Mouse (Mus musculus) urinary bladder, postnatal 4 days (tissue): ENCODE results near the gene Ccdc191.
A peak's percentile ranks its signal among the peaks of the same experiment; 100 is the strongest.

Experiments
- DNase-seq, 2 experiments: peaks; one replicate each; pipeline ENCODE4 v3.0.0; 2021 to 2022; ENCODE audit warnings: low spot score in 2 of 2

Gene Ccdc191

DNA sequence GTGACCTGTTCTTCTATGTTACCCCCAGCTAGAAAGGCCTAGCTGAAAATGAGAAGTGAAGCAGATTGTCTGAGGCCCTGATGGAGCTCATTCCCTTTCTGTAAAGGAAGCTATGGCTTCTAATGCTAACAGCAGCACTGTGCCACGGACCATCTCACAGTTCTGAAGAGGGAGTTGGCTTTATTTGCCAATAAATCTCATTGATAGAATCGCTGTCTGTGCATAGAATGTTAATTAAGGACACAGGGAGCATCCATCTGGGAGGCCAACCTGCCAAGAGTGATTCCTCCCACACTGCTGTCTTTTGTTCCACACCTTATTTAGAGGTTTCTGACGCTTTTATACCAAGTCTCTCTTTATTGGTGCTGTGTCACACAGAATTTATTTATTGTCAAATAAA is 41.9 kb downstream of the Ccdc191 start:
- no peak for DNase-seq

DNA sequence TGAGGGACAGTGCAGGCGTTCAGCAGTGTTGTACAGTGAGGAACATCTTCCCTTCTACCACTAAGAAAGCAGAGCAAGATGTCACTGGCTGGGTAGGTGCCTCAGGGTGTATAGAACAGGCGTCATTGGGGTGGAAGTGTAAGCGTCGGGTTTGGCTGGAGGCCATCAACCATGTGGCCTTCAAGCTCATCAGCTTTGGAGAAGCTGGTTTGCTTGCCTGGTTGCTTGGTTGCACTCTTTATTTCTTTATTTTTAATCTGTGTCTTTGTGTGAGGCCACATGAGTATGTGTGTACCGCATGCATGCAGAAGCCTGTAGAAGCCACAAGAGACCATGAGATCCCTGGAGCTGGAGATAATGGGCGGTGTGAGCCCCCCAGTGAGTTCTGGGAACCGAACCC is 42.7 kb downstream of the Ccdc191 start:
- DNase-seq = no peak

DNA sequence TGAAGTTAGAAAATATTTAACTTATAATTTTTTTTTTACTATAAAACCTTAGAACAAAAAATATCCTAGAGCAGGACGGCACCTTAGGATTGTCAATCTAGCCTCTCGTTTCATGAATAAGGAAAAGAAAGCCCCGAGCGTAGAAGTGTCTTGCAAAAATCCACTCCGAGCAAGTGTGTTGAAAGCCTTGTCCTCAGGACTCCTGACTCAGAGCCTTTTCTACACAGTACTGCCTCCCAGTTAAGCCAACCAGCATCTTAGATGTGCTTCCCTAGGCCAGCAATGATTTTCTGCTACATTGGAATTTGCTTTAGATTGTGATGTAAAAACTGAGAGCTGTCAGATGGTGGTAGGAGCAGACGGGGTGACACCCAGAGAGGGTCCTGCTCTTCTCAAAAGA is 43.4 kb downstream of the Ccdc191 start:
- no peak for DNase-seq

DNA sequence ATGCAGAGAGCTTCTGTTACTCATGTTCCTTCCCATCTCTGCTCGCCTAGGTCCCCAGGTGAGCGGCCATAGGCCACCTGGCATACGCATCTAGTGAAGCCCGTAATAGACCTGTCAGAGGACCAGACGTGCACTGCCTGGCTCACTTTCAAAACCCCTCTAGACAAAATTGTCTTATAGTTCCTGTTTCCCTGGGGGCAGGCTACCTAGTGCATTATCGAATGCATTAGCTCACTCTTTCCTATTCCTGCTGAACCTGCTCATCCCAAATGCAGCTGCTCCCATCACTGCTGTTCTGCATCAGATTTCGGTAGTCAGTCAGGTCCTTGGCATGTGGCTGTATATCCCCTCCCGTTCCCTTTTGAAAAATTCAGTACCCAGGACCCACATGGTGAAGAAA is 45.3 kb downstream of the Ccdc191 start:
- DNase-seq = no peak

DNA sequence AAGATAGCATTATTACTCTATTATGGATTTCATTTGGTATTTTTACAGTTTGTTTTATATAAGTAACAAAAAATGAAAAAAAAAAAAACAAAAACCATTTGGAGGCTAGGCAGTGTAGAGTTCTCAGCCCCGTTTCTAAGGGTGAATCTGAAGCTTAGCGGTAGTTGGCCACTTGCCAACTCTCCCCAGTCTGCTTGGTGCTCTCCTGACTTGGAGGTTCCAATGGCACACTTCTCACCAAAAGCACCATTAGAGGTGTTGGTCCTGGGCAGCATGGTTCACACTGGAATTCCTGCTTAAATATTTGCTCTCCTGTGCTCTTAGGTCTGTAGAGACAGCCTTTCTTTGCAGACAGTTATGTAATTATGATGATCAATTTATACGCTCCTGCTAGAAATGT is 45.8 kb downstream of the Ccdc191 start:
- DNase-seq = no peak

DNA sequence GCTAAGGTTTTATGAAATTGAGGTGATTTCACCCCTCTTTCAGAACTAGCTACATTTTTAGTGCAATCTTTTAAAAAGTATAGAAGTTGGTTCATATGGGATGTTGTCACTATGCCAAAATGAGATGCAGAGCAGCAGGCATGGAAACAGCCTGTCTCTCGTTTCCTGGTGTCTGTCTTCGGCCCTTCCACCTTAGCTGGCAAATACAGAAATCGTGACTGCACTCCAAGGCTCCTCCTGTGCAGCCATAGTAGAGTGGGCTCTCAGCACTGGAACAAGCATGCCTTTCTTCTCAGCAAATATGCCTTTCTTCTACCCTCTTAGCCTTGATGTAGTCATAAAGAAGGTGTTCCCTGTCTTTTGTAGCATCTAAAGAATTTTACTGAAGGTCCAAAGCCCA is 46.3 kb downstream of the Ccdc191 start:
- no peak for DNase-seq

DNA sequence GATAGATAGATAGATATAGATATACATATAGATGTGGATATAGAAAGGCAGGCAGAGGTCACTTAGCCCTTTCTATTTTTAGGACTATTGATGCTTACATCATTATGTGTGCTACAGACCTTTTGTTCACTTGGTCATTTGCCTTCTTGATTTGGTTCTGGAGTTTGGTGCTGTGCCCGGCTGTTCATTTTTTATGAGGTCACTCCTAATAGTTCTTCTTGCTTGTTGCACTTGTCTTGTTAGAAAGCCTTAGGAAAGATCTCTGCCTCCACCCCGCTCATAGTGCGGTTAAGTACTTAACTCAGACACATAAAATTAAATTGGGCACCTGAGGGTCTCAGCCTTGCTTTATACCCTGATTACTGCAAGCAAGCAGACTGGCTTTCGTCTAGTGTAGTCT is 51.2 kb downstream of the Ccdc191 start:
- DNase-seq = no peak

DNA sequence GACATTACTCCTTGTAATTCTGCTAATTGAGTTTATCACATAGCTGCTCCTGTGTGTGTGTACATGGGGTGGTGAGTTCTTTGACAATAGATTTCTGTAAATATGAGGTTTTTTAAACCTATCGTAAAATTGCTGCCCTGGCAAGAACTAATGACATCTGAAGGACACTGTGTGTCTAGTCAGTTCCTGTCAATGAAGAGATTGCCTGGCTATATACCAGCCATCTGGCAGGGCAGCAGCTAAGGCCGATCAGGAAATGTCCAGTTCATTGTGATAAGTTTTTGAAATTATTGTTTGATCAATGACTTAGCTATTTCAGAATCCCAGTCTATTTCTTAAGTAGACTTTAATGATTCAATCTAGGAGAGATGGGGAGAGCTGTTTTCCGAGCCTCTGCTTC is 55.8 kb downstream of the Ccdc191 start:
- DNase-seq = no peak

DNA sequence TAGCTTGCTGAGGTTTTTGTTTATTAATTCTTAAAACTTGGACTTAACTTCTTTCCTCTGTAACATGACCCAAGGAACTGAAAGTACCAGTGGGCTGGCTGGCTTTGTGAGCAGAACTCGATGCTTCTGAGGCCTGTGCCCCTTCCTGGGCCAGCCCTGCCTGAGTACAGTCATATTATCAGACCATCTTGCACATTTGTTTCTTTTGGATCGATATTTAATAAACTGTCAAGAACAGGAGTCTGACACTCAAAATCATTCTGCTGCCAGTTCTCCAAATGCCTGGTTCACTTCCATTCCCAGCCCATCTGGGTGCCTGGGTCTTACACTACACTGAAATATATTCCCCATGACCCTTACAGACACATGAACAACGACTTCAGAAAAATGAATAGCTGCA is 56.3 kb downstream of the Ccdc191 start:
- no peak for DNase-seq

DNA sequence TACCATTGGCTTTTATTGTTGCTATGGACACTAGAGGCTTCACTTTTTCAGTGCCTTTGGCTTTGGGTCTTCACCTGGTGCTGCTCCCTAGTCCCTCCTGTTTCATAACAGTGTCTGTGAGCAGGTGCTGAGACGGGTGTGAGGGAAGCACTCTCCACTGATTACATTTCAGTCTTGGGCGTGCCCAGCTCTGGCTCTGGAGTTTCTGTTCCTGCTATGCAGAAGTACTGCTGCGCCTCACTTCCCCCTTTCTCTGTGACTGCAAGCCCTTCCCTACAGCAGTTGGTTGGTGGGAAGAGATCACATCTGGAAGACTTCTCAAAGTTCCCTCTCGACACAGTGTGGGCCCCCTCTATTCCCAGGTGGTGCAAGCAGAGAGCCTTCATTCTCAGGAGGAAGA is 62.0 kb downstream of the Ccdc191 start:
- no peak for DNase-seq

DNA sequence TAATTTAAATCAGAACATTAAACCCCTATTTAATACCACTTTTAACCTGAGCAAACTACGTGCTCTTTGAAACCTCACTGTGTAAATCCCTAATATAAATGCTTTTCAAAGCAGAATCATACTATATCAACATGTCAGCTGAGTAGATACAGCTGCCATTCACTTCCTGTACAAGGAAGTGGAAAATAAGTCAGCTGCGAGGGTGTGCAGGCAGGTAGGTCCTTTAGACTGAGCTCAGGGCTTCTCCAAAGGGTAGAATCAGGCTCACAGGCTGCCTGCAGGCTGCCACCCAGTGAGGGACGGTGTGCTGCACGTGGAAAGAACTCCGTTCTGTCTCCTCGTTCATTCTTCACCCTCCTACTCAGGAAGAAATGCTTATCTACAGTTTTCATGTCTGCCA is 65.3 kb downstream of the Ccdc191 start:
- no peak for DNase-seq

DNA sequence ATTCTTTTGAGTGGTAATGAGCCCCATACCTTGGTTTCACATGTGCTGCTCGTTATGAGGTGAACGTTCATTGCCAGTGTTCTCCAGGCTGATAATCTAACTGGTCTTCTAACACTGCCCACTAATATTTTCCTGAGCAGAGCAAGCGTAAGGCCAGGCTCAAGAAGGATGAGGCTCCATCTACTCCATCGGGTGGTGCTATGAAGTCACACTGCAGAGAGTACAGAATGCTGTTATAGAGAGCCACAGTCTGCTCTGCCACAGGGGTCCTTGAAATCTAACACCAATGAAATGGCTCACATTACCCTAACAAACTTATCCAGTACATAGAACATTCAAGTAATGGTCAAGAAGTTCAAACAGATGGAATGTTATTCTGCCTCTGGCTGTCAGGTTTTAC is 68.4 kb downstream of the Ccdc191 start:
- peak; percentile 3 to 8 for DNase-seq

DNA sequence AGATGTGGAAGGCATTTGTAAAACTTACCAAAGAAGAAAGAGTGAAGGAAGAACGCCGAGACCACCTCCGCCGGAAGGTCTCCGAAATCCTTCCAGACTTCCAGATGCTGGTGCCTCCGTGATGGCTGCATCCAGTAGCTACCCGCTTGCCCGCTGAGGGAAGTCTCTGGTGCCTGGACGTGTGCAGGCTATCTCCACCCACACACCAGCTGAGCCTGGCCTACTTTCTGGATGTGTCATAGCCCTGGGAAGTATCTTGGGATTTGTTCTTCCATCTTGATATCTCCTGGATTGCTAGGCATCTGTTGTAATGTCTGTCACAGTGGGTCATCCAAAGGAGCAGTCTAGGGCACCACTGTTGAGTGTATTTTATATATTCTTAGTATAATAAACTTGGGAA is 73.7 kb downstream of the Ccdc191 start:
- peak in 1 of 2 experiments; percentile 48 for DNase-seq

DNA sequence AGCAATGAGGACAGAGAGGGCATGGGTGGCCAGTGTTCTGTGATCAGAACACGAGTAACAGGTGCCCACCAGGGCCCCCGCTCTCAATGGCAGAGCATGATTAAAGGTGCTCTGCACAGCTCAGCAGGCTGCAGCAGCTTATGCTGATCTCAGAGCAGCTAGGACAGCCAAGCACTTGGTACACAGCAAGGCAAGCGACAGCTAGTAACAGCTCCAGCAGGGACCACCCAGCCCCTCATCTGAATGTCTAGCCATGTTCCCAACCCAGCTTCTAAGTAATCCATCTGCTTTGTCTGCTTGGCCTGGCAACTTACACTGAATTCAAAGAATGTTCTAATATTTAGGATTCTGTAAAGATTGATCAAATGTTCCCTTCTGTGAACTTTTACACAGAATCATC is 74.2 kb downstream of the Ccdc191 start:
- DNase-seq = peak in 1 of 2 experiments; percentile 53

DNA sequence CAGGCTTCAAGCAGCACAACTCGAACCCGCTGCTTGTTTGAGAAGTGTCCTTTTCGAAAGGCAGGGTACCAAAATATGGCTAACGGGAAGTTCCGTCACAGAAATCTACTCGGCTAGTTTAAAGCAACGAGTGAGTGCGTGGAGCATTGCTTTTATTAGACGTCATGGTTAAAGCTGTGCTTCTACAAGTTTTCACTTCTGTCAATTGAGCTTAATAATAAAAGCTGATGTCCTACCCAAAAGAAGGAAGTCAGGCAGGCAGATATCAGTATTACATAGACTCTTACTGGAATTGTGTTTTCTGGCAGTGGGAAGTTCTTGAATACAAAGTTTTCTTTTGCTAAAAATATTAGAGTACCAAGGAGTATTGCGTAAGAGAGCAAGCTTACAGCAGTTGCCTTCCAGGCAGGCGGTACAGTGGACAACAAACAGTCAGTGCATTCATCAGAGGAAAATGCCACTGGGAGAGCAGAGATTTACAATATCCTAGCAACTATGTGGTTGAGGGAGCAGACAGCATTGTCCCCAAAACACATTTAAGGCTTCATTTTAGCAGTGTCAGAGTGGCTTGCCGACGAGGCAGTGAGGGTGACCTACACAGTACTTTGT is 76.3 kb downstream of the Ccdc191 start:
- no peak for DNase-seq

DNA sequence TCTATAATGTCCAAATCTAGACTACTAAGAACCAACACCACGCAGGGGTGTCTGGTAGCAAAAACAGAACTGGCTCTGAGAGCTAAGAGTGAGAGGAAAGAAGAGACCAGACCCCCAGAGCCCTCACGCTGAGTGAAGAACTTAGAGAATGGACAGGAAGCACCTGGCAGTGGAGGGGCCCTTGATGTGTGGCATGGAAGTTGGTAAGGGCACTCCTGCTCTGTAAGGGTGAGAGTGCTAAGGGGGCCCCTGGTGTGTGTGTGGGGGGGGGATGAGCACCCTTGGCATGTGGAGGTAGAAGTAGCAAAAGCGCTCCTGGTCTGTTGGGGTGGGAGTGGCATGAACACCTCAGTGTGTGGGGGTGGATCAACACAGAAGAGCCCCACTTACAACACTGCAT is 80.8 kb downstream of the Ccdc191 start:
- DNase-seq = no peak

DNA sequence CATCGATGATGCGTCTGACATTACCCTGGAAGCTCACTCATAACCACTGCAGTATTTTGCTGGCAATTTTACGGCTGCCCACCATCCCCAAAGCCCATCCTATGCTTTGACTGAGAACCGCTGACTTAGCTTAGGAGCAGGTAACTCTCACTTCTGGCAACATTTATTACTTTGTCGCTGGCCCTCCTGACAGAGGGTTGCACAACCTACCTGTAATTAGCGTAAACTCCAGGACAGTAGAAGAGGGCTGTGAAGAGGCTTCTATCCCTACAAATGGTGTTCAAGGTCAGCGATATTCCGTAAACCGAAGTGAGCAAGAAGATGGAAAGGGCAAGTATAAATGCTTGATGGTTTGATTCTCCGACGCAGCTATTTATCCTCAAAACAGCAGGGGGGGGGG is 81.6 kb downstream of the Ccdc191 start:
- no peak for DNase-seq

DNA sequence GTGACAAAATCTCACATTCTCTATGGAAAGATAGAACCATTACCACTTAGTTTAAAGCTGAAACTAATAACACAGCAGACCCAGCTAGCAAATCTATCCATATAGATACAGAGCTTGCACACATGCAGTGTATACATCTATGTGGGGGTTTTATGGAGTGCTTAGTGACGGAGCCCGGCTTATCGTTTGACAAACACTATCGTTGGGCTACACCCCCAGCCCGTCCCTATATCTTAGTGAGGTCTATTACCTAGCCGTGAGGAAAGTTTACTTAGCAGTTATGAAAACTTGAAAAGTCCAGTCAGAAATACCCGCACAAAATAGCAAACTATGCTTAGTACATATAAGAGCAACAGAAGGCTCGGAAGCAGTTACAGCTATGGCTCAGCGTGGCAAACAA is 82.1 kb downstream of the Ccdc191 start:
- no peak for DNase-seq

DNA sequence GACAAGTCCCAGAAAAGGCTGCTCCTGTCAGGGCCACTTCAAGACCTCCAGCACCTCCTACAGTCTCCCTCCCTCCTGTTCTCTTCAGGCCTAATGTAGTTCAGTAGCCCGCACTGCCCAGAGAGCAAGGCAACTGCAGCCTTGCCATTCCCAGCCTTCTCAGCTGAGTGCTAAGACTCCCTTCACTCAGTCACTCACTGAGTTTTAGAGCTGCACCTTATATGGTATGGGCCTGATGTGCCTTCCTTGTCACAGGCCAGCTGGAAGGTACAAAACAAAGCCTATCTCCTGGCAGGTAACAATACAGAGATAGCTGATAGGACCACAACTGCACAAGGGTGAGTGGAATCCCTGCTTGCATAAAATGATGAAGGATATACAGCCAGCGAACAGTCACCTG is 82.8 kb downstream of the Ccdc191 start:
- DNase-seq = no peak

DNA sequence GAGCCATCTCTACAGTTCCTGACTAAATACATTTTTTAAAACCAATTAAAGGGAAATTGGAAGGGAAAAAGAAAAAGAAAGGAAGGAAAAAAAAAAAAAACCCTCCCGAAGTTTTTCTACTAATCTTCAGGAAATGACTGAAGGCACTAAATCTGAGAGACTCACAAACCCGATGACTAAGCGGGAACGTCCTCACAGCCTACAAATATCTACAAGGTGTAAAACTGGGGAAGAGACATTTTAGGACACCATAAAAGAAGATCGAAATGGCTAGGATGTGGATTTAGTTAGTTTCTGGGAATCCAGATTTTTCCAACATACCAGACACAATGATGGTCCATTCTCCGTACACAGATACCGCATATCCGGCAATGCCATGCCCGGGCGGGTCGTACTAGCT is 83.5 kb downstream of the Ccdc191 start:
- no peak for DNase-seq

DNA sequence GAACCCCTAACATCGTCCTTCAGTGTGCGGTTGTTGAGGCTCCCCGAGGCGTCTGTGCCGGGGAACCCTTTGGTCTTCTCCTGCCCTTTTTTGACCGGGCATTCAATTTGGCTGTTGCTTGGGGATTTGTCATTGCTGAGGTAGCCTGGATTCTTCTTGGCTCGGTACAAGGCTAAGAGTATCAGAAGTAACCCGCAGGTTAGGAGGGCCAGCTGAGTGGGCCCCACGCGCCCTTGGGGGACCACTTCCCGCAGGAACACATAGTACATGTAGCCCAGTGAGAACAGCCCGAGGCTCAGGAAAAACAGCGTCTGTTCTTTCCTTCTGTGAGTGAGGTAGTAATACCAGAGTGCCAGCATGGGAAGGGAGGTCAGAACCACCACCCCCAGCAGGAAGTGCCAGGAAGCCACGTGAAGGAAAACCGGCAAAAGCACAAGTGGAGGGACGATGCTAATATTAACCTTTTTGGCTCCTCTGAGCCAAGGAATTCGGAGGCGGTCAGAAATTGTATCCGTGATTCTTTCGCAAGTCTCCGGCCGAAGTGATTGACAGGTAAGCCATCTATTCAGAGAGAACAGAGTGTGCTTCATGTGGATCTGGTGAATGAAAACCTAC is 84.1 kb downstream of the Ccdc191 start:
- DNase-seq = no peak

DNA sequence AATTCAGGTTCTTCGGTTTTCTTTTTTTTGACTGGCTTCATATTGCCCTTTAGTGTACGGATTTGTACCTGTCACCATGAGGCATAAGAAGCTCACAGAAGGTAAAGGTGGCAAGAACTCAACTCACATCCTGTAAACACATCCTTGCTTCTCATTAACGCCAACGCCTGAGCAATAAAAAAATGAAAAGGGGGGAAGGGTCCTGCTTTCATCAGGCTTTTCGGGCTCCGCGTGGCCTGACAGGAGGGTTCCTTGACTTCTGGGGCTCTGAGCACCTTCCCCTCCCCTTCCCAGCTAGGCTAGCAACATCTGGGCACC is 89.4 kb downstream of the Ccdc191 start:
- no peak for DNase-seq

DNA sequence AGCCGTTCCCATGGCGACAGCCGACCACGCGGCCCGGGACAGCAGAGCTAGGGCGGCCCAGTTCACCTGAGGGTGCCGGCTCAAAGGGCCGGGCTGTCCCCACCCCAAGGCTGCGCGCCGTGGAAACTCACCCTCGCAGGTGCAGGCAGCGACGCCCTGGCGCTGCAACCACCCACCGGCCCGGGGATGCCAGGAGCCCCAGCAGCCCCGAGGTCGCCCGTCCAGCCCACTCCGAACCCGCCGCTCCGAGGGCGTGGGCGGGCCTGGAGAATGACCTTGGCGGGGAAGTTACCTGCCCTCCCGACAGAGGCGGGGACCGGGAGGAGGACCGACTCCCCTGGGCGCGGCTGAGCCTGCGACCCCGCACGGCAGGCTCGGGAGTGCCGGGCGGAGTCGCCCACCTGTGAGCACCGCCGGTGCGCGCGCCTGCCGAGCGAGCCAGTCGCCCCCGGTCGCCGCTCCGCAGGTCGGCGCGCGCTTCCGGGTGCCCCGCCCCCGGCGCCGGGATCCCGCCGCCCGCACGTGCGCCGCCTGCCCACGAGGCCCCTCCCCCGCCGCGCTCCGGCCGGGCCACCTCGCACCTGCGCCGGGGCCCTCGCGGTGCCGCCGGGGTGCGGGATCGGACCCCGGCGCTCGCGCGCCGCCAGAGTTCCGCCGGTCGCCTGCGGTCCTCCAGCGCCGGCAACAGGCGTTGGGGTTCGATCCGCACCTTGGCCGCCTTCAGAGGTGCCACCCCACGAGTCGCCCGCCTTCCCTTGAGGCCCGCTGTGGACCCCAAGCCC is 89.9 kb downstream of the Ccdc191 start, which contains the start of gene Zdhhc23:
Gene Zdhhc23 (minus strand): TSS at position 464 of the 782 bp plus-strand sequence.
- peak in 1 of 2 experiments; percentile 20 for DNase-seq
